Mouse (Mus musculus): ENCODE measurements around the gene Smagp.

DNA sequence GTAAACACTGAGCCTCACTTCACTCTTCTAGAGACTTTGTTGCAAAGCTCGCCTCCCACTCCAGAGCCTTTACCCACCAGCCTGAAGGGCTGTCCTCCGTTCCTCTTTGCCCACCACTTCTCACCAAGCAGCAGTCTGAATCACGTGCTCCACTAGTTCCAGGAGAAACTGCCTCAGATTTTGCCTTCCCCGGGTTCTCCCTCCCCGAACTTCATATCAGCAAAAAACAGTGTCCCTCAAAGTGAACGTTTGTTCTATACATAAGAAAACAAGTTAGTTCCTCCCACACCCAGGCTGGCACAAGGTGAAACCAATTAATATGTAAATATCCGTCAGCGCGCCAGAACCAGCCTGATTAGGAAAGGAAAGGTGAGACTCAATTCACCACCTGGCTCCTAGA is 1.5 kb downstream of the Smagp start:
- no peak for TF ChIP-seq CTCF (IDR thresholded peaks at IDR 0.05; ENCODE audit: insufficient read depth, low read depth, low read length)
- TF ChIP-seq POLR2A (IDR thresholded peaks at IDR 0.05; ENCODE audit: insufficient read depth, low read depth, low read length): no peak

All from olfactory bulb, adult 2 months (tissue).